Mouse (Mus musculus): Measurements from ENCODE around the gene Zfp82. TPM values are rescaled to one million over a fixed set of nuclear protein-coding genes. Genes with fewer than 3 reads are reported as not detected.

Zfp82 gene
- total and polyA plus RNA-seq, 3 experiments = 2.0 to 2.2 TPM; not detected in 1

DNA sequence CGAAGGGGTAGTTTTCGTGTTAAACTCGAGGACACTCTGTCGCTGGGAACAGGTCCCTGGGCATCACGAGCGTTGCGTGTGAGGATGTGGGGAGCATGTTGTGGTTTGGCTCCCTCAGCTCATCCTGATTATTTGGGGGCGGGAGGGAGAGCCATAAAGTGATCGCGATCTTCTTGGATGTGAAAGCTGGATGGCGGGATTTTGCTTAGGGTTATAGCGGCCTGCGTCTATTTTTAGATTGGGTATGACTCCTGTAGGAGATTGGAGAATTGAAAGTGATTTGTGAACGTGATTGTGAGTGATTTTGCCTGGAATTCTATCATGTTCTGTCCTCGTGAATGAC, 49.5 kb upstream of the Zfp82 start:
- TF ChIP-seq EP300 (IDR thresholded peaks at IDR 0.05; ENCODE audit: low read depth in 1 of 2, low read length in 2 of 2) (0 out of 4 replicates have a peak, but pooled peaks of 1 of the 2 experiments have one; percentile 0), E2F4 (IDR thresholded peaks at IDR 0.05; ENCODE audit: borderline replicate concordance, low read depth, low read length) (no peak), MXI1 (IDR thresholded peaks at IDR 0.05; ENCODE audit: low read depth, low read length) (peak; percentile 1; the same call in 1 of the 2 replicates)
- no peaks in the 10 kb centered on the region for H3K27me3 ChIP-seq (ENCODE audit: control insufficient read depth in 1 of 2, insufficient read depth in 2 of 2, low read length in 2 of 2)
- H3K9me3 ChIP-seq (replicated peaks; ENCODE audit: insufficient read depth, low read length) = no peaks in the 10 kb centered on the region
- peak overlapping the region; percentile 86 for H3K9ac ChIP-seq (ENCODE audit: control insufficient read depth, low read depth, low read length, poor library complexity, severe bottlenecking)
- H3K79me2 ChIP-seq (ENCODE audit: control insufficient read depth, insufficient read depth, low read length, poor library complexity) = peaks cover 2% of the 10 kb centered on the region; the same call in 1 of the 2 replicates
- peak overlapping the region; percentile 29 for H3K27ac ChIP-seq (ENCODE audit: control insufficient read depth, low read depth, low read length)
- DNase-seq (ENCODE audit: low read depth, low spot score) = no peak
- H3K4me1 ChIP-seq (ENCODE audit: control insufficient read depth in 1 of 2, insufficient read depth in 2 of 2, low read length in 2 of 2) = peaks cover 0 to 5% of the 10 kb centered on the region in 2 experiments; a peak in 3 of 4 replicates
- H3K4me3 ChIP-seq (ENCODE audit: control insufficient read depth in 1 of 2, insufficient read depth in 1 of 2, low read depth in 2 of 2, low read length in 2 of 2) = peak overlapping the region; percentile 62 to 71
- H3K36me3 ChIP-seq (ENCODE audit: control insufficient read depth in 1 of 2, insufficient read depth in 2 of 2, low read length in 2 of 2) = peaks cover 0 to 5% of the 10 kb centered on the region in 2 experiments; a peak in 1 of 4 replicates

DNA sequence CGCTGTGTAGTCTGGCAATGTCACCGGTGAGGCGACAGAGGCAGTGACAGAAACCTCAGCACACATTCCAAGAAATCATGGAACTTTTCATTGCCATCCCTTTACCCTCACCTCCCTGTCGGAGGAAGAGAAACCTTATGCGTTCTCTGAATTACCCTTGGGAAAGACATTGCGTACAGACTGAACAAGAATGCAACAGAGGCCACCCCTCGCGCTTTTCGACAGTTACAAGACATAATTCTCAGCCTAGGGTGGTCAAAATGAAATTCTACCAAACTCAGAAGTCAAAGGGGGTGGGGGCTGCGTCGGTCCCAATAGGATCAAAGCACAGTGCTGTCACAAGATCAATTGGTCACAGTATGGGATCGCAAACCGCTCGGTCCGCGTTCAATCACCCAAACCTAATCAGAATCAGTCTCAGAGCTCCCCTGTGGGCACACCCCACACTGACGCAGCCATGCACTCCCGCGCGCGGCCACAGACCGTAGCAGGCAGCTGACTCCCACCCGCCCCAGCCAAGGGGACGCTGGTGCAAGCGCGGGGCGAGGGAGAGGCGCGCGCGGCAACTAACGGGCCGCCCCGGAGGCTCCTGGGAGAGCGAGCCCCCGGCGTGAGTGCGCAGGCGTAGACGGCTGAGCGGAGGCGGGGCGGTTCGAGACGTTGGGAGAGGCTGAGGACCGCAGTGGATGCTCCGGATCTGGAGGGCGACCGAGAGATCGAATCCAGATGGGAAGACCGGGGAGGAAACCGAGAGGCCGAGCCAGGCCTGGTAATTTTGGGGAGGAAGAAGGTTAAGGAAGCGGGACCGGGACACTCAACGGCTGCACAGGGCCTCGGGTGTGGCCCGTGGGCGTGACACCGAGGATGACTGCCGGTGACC, 48.8 kb upstream of the Zfp82 start, which contains the start of gene Zfp382:
Zfp382 (plus strand) TSS at position 635 of the 880 bp plus-strand sequence.
- H3K79me2 ChIP-seq (ENCODE audit: control insufficient read depth, insufficient read depth, low read length, poor library complexity) = peaks cover 2% of the 10 kb centered on the region; the same call in 1 of the 2 replicates
- H3K27ac ChIP-seq (ENCODE audit: control insufficient read depth, low read depth, low read length) = peak within 1 kb of the TSS; percentile 68
- peak; percentile 93 for DNase-seq (ENCODE audit: low read depth, low spot score)
- H3K9ac ChIP-seq (ENCODE audit: control insufficient read depth, low read depth, low read length, poor library complexity, severe bottlenecking) = peak within 1 kb of the TSS; percentile 86
- TF ChIP-seq POLR2AphosphoS5 (IDR thresholded peaks at IDR 0.05; ENCODE audit: borderline replicate concordance, low read depth, low read length) = no peak
- TF ChIP-seq MAX (IDR thresholded peaks at IDR 0.05; ENCODE audit: low read length) = 0 out of 2 replicates have a peak, but pooled peaks have one; percentile 23
- TF ChIP-seq POLR2A (IDR thresholded peaks at IDR 0.05; ENCODE audit: control insufficient read depth in 1 of 2, insufficient read depth in 1 of 2, low read depth in 1 of 2, low read length in 2 of 2, poor library complexity in 1 of 2) = peak; percentile 87 to 89
- TF ChIP-seq ZMIZ1 (IDR thresholded peaks at IDR 0.05; ENCODE audit: low read depth, low read length) = peak; percentile 83; the same call in 1 of the 2 replicates
- peak; percentile 77 for TF ChIP-seq NRF1 (IDR thresholded peaks at IDR 0.05; ENCODE audit: insufficient read depth, low read depth, low read length, poor library complexity, severe bottlenecking)
- no peak for TF ChIP-seq RAD21 (IDR thresholded peaks at IDR 0.05; ENCODE audit: low read depth, low read length)
- no peak for TF ChIP-seq CHD1 (IDR thresholded peaks at IDR 0.05; ENCODE audit: low read depth, low read length)
- TF ChIP-seq MXI1 (IDR thresholded peaks at IDR 0.05; ENCODE audit: low read depth, low read length) = peak; percentile 71; the same call in 1 of the 2 replicates
- TF ChIP-seq HCFC1 (IDR thresholded peaks at IDR 0.05; ENCODE audit: low read depth, low read length) = peak; percentile 76
- no peak for TF ChIP-seq BHLHE40 (IDR thresholded peaks at IDR 0.05; ENCODE audit: borderline replicate concordance, low read depth, low read length)
- peak; percentile 15; the same call in 1 of the 2 replicates for TF ChIP-seq SIN3A (IDR thresholded peaks at IDR 0.05; ENCODE audit: low read length)
- TF ChIP-seq EP300 (IDR thresholded peaks at IDR 0.05; ENCODE audit: low read depth in 1 of 2, low read length in 2 of 2) = 0 out of 4 replicates have a peak, but pooled peaks of 1 of the 2 experiments have one; percentile 2
- TF ChIP-seq MYB (IDR thresholded peaks at IDR 0.05; ENCODE audit: low read depth, low read length) = no peak
- peak; percentile 90 for TF ChIP-seq NELFE (IDR thresholded peaks at IDR 0.05; ENCODE audit: low read depth, low read length)
- 0 out of 2 replicates have a peak, but pooled peaks have one; percentile 4 for TF ChIP-seq ELF1 (IDR thresholded peaks at IDR 0.05; ENCODE audit: low read depth, low read length)
- 0 out of 2 replicates have a peak, but pooled peaks have one; percentile 5 for TF ChIP-seq USF1 (IDR thresholded peaks at IDR 0.05; ENCODE audit: low read depth, low read length)
- TF ChIP-seq POLR2AphosphoS2 (IDR thresholded peaks at IDR 0.05; ENCODE audit: low read length) = peak; percentile 92
- TF ChIP-seq MAZ (IDR thresholded peaks at IDR 0.05; ENCODE audit: low read depth, low read length) = peak; percentile 68; the same call in 1 of the 2 replicates
- TF ChIP-seq ZNF384 (IDR thresholded peaks at IDR 0.05; ENCODE audit: low read depth, low read length) = no peak
- no peak for TF ChIP-seq RCOR1 (IDR thresholded peaks at IDR 0.05; ENCODE audit: low read depth, low read length)
- no peak for TF ChIP-seq UBTF (IDR thresholded peaks at IDR 0.05; ENCODE audit: borderline replicate concordance, insufficient read depth, low read depth, low read length)
- TF ChIP-seq ETS1 (IDR thresholded peaks at IDR 0.05; ENCODE audit: low read depth, low read length) = no peak
- TF ChIP-seq CTCF (IDR thresholded peaks at IDR 0.05 in 2 of 3, conservative IDR thresholded peaks at IDR 0.05 in 1 of 3; ENCODE audit: control insufficient read depth in 1 of 3, insufficient read depth in 1 of 3, low read depth in 2 of 3, low read length in 3 of 3, poor library complexity in 1 of 3, severe bottlenecking in 1 of 3) = no peak
- no peak for TF ChIP-seq JUND (IDR thresholded peaks at IDR 0.05; ENCODE audit: low read depth, low read length)
- H3K9me3 ChIP-seq (replicated peaks; ENCODE audit: insufficient read depth, low read length) = no peaks in the 10 kb centered on the region
- H3K27me3 ChIP-seq (ENCODE audit: control insufficient read depth in 1 of 2, insufficient read depth in 2 of 2, low read length in 2 of 2) = no peaks in the 10 kb centered on the region
- H3K4me1 ChIP-seq (ENCODE audit: control insufficient read depth in 1 of 2, insufficient read depth in 2 of 2, low read length in 2 of 2) = peaks cover 0 to 5% of the 10 kb centered on the region in 2 experiments; a peak in 3 of 4 replicates
- H3K36me3 ChIP-seq (ENCODE audit: control insufficient read depth in 1 of 2, insufficient read depth in 2 of 2, low read length in 2 of 2) = peaks cover 0 to 5% of the 10 kb centered on the region in 2 experiments; a peak in 1 of 4 replicates
- peak within 1 kb of the TSS; percentile 62 to 71 for H3K4me3 ChIP-seq (ENCODE audit: control insufficient read depth in 1 of 2, insufficient read depth in 1 of 2, low read depth in 2 of 2, low read length in 2 of 2)
